Mouse (Mus musculus) ES-E14 (cell line): ENCODE measurements around the gene Hist1h2bc. TPM values are rescaled to one million over a fixed set of nuclear protein-coding genes. Genes with fewer than 3 reads are reported as not detected.

Experiments used
- DNase-seq: peaks from one replicate; pipeline ENCODE4 v3.0.0-alpha.2; 2013; ENCODE audit warnings: low read depth, low spot score
- H3K27ac ChIP-seq: 2 replicates; pipeline ENCODE4 v1.5.1; 2012; ENCODE audit warnings: low read depth, mild to moderate bottlenecking, low read length, moderate library complexity, mixed read lengths; ENCODE audit not compliant: poor library complexity, insufficient read depth, severe bottlenecking
- H3K36me3 ChIP-seq: 2 replicates; pipeline ENCODE4 v1.6.1; 2012; ENCODE audit warnings: mild to moderate bottlenecking, low read length, moderate library complexity, mixed read lengths; ENCODE audit not compliant: control insufficient read depth, poor library complexity, insufficient read depth, severe bottlenecking
- H3K4me1 ChIP-seq, 2 experiments: fragments of 150-350 bp in 1 of 2; sonication (generic) in 1 of 2; 2 replicates each; pipeline ENCODE4 v1.6.1; 2012; ENCODE audit warnings: low read length in 2 of 2, mild to moderate bottlenecking in 1 of 2, mixed read lengths in 1 of 2; ENCODE audit not compliant: control insufficient read depth in 2 of 2, insufficient read depth in 2 of 2, poor library complexity in 1 of 2
- H3K4me3 ChIP-seq, 2 experiments: fragments of 150-350 bp in 1 of 2; sonication (generic) in 1 of 2; 2 replicates each; pipeline ENCODE4 v1.5.1; 2012; ENCODE audit warnings: low read length in 2 of 2, low read depth in 1 of 2, mild to moderate bottlenecking in 1 of 2, mixed read lengths in 1 of 2; ENCODE audit not compliant: insufficient read depth in 1 of 2, poor library complexity in 1 of 2, severe bottlenecking in 1 of 2
- H3K9ac ChIP-seq: 2 replicates; pipeline ENCODE4 v1.6.1; 2012; ENCODE audit warnings: low read depth, mild to moderate bottlenecking, low read length, mixed read lengths; ENCODE audit not compliant: poor library complexity, insufficient read depth, severe bottlenecking
- H3K9me3 ChIP-seq: fragments of 150-350 bp; sonication (generic); 2 replicates; pipeline ENCODE4 v1.6.1; 2012; ENCODE audit warnings: low read depth, mild to moderate bottlenecking, low read length; ENCODE audit not compliant: control insufficient read depth, insufficient read depth
- CHD2 ChIP-seq: IDR thresholded peaks from 2 replicates; pipeline ENCODE4 v1.6.1; 2014; ENCODE audit warnings: mild to moderate bottlenecking, low read depth, low read length, inconsistent platforms
- HCFC1 ChIP-seq: IDR thresholded peaks from 2 replicates; pipeline ENCODE4 v1.6.1; 2012; ENCODE audit warnings: low read length, inconsistent platforms, borderline replicate concordance; ENCODE audit not compliant: insufficient read depth
- MAFK ChIP-seq: IDR thresholded peaks from 2 replicates; pipeline ENCODE4 v1.6.1; 2014; ENCODE audit warnings: mild to moderate bottlenecking, low read depth, low read length, inconsistent platforms; ENCODE audit not compliant: insufficient read depth
- ZC3H11A ChIP-seq: IDR thresholded peaks from 2 replicates; pipeline ENCODE4 v1.6.1; 2012; ENCODE audit warnings: low read depth, mild to moderate bottlenecking, inconsistent platforms, low read length, borderline replicate concordance
- ZNF384 ChIP-seq: IDR thresholded peaks from 2 replicates; pipeline ENCODE4 v1.6.1; 2012; ENCODE audit warnings: low read depth, low read length, inconsistent platforms
- in situ Hi-C, 2 experiments: fragments of 600-800 bp; cut with MboI; formaldehyde crosslinking; loops; one replicate each; pipeline ENCODE4 v1.15.1; 2025; ENCODE audit warnings: low sequenced_read_pairs in 2 of 2, inconsistent platforms in 1 of 2; ENCODE audit not compliant: unreplicated experiment in 2 of 2
- total RNA-seq: library from RNA; depleted of rRNA; stranded (reverse); fragments of 300-350 nt; gene quantifications from 2 replicates; pipeline ENCODE4 v1.2.3, GENCODE M21; 2012

The Hist1h2bc gene
- total RNA-seq, 1 experiment = 545 TPM

DNA sequence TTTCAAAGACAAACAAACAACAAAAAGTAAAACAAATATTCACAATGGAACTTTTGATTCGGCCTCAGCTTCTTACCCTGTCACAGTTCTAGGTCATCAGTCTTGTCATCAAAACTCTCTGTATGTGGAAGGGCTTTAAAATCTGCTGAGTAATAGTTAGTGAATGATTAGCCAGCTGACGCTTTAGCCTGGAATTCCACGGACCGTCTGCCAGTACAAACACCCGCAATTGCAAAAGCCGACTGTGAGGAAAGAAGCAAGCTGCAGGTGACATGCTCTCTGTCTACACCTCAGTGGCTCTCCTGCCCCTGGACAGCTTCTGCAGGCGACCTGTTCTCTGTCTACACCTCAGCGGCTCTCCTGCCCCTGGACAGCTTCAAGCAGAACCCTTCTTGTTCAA lies 46.5 kb downstream of the Hist1h2bc start:
- H3K4me3 ChIP-seq = no peak overlapping the region
- no peaks in the 10 kb centered on the region for H3K9me3 ChIP-seq
- 0 out of 4 replicates have a peak, but pooled peaks cover 0 to 2% of the 10 kb centered on the region in 2 experiments for H3K4me1 ChIP-seq
- H3K27ac ChIP-seq = no peak overlapping the region
- DNase-seq = no peak
- no peaks in the 10 kb centered on the region for H3K36me3 ChIP-seq
- H3K9ac ChIP-seq = no peak overlapping the region
- in situ Hi-C loops = no loop called here
- TF ChIP-seq CHD2 = no peak
- TF ChIP-seq MAFK = no peak
- no peak for TF ChIP-seq HCFC1
- TF ChIP-seq ZC3H11A = no peak
- no peak for TF ChIP-seq ZNF384

DNA sequence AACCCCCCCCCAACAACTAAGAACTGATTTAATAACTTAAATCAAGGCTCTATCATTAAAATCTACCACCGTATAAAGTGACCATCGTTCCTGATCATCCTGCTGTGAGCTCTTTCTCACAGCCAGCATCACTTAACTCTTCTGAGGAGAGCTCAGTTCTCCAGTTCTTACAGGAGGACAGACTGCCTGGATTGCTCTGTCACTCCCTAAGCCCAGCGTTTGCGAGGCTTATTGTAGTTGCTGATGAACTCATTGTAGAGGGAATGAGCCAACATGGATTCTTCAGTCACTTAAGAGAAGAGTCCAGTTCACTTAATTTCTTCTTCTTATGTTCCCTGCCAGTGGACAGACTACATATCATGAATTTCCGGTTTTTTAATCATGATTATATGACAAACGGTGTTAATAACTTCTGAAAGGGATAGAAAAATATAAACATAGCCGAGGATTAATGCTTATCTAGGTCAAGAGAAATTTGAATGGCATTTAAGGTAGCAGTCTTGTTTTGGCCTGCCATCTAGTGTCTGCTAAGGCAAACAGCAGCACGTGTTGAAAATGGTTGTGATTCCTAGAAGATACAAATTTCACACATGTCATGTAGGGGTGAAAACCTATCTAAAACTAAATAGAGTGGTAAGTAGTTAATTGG lies 48.3 kb downstream of the Hist1h2bc start:
- no peak for DNase-seq
- Histone ChIP-seq H3K36me3 (no peaks in the 10 kb centered on the region), H3K27ac (no peak overlapping the region), H3K4me3 (no peak overlapping the region), H3K4me1 (0 out of 4 replicates have a peak, but pooled peaks cover 0 to 2% of the 10 kb centered on the region in 2 experiments), H3K9me3 (no peaks in the 10 kb centered on the region), H3K9ac (no peak overlapping the region)
- in situ Hi-C loops = no loop called here
- TF ChIP-seq HCFC1 (no peak), ZC3H11A (peak; percentile 33; the same call in 1 of the 2 replicates), MAFK (no peak)

DNA sequence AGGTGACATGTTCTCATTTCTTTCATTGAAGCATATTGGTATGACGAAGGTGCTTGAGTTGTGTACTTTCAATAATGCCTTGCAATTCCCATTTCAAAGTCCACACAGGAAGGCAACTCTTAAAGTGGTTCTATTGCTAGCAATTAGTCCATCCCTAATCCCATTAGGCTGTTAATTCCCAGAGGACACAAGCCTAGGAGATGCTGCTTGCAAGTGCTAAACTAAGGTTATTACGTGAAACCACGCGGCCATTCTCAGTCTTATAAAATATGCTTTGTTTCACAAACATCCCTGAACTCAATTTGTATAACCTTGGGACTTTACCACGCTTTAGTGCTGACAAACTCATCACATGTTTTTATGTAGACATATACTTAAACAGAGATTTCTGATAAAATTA lies 53.1 kb downstream of the Hist1h2bc start:
- Histone ChIP-seq H3K36me3 (no peaks in the 10 kb centered on the region), H3K9ac (no peak overlapping the region), H3K27ac (no peak overlapping the region), H3K9me3 (no peaks in the 10 kb centered on the region), H3K4me3 (no peak overlapping the region), H3K4me1 (peaks cover 0 to 4% of the 10 kb centered on the region in 2 experiments; a peak in 1 of 4 replicates)
- DNase-seq = no peak
- TF ChIP-seq MAFK (no peak), ZC3H11A (no peak), CHD2 (no peak), ZNF384 (no peak), HCFC1 (no peak)
- in situ Hi-C loops = no loop called here

DNA sequence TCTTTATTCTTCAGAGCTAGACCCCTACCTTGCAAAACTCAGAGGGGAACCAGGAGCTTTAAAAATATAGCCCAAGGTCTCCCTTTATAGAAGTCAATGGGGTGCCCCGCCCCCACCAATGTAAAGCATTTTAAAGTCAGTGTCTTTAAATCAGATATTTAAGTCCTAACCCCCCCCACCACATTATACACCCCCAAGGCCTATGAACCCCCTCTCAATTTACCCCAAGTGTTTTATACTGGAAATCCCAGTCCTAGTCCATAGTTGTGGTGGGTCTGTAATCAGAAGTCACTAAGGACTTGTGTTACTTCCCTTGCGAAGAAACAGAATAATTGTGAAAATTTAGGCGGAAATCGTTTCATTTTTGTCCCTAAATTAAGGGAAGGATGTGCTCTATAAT lies 54.0 kb downstream of the Hist1h2bc start:
- H3K27ac ChIP-seq = no peak overlapping the region; the same call in 1 of the 2 replicates
- H3K36me3 ChIP-seq = no peaks in the 10 kb centered on the region
- no peak for DNase-seq
- peaks cover 0 to 3% of the 10 kb centered on the region in 2 experiments; a peak in 2 of 4 replicates for H3K4me1 ChIP-seq
- no peak for TF ChIP-seq ZC3H11A
- TF ChIP-seq CHD2 = no peak
- no peak for TF ChIP-seq HCFC1
- no peak for TF ChIP-seq ZNF384
- no peak for TF ChIP-seq MAFK
- peak overlapping the region; percentile 91; the same call in 1 of the 2 replicates for H3K9ac ChIP-seq
- H3K9me3 ChIP-seq = no peaks in the 10 kb centered on the region
- H3K4me3 ChIP-seq = peak overlapping the region in 1 of 2 experiments; percentile 32; a peak in 2 of 4 replicates
- in situ Hi-C loops = no loop called here
